Mouse (Mus musculus): ENCODE measurements around the gene Glis1. TPM values are rescaled to one million over a fixed set of nuclear protein-coding genes. Genes with fewer than 3 reads are reported as not detected.

The Glis1 gene
- polyA plus RNA-seq, 1 experiment: 0.90 TPM

- H3K4me3 ChIP-seq (ENCODE audit: insufficient read depth, low read length): no peak overlapping the region
- no peak overlapping the region for H3K27ac ChIP-seq (ENCODE audit: insufficient read depth, low read length)
- TF ChIP-seq CTCF (IDR thresholded peaks at IDR 0.05; ENCODE audit: extremely low read depth, insufficient read depth, low read length): no peak
- no peak for TF ChIP-seq POLR2A (IDR thresholded peaks at IDR 0.05; ENCODE audit: extremely low read depth, insufficient read depth, low read length)
- H3K4me1 ChIP-seq (ENCODE audit: control insufficient read depth, insufficient read depth, low read length): no peaks in the 10 kb centered on the region
These were observed 119.4 kb downstream of the Glis1 start for GRCm38 (mm10) chr4:107553774-107554173.

GRCm38 (mm10) chr4:107558801-107559200 lies 124.4 kb downstream of the Glis1 start:
- H3K4me3 ChIP-seq (ENCODE audit: insufficient read depth, low read length): no peak overlapping the region
- TF ChIP-seq POLR2A (IDR thresholded peaks at IDR 0.05; ENCODE audit: extremely low read depth, insufficient read depth, low read length): no peak
- no peak for TF ChIP-seq CTCF (IDR thresholded peaks at IDR 0.05; ENCODE audit: extremely low read depth, insufficient read depth, low read length)
- H3K27ac ChIP-seq (ENCODE audit: insufficient read depth, low read length): no peak overlapping the region
- no peaks in the 10 kb centered on the region for H3K4me1 ChIP-seq (ENCODE audit: control insufficient read depth, insufficient read depth, low read length)

DNA sequence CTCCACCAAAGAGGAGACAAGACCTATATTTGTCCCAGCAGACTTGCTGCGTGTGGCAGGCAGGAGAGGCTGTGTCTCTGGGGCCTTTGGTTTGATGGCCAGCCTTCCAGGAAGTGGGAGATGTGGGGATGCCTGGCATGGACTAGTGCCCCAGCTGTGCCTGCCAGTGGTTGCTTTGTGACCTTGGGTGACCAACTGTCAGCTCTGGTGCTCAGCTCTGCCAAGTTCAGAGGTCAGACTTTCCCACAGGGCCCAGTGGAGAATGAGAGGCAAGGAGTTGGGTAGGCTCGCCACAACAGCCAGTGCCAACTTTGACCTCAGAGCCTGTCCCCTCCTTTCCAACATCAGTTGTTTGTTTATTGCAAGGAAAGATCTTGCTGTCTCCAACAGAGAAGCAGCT lies 126.7 kb downstream of the Glis1 start:
- Histone ChIP-seq H3K27ac (ENCODE audit: insufficient read depth, low read length) (no peak overlapping the region), H3K4me3 (ENCODE audit: insufficient read depth, low read length) (no peak overlapping the region)

GRCm38 (mm10) chr4:107568159-107568558 lies 133.8 kb downstream of the Glis1 start:
- Histone ChIP-seq H3K27ac (ENCODE audit: insufficient read depth, low read length) (no peak overlapping the region), H3K4me1 (ENCODE audit: control insufficient read depth, insufficient read depth, low read length) (no peaks in the 10 kb centered on the region), H3K4me3 (ENCODE audit: insufficient read depth, low read length) (no peak overlapping the region)
- TF ChIP-seq POLR2A (IDR thresholded peaks at IDR 0.05; ENCODE audit: extremely low read depth, insufficient read depth, low read length) (no peak), CTCF (IDR thresholded peaks at IDR 0.05; ENCODE audit: extremely low read depth, insufficient read depth, low read length) (no peak)

More for the DNA sequence above, 126.7 kb downstream of the Glis1 start:
- no peaks in the 10 kb centered on the region for H3K4me1 ChIP-seq (ENCODE audit: control insufficient read depth, insufficient read depth, low read length)
- TF ChIP-seq POLR2A (IDR thresholded peaks at IDR 0.05; ENCODE audit: extremely low read depth, insufficient read depth, low read length): no peak

GRCm38 (mm10) chr4:107568881-107569443 lies 134.6 kb downstream of the Glis1 start:
- no peak overlapping the region for H3K27ac ChIP-seq (ENCODE audit: insufficient read depth, low read length)
- H3K4me3 ChIP-seq (ENCODE audit: insufficient read depth, low read length): no peak overlapping the region
- TF ChIP-seq CTCF (IDR thresholded peaks at IDR 0.05; ENCODE audit: extremely low read depth, insufficient read depth, low read length): no peak
- no peak for TF ChIP-seq POLR2A (IDR thresholded peaks at IDR 0.05; ENCODE audit: extremely low read depth, insufficient read depth, low read length)
- H3K4me1 ChIP-seq (ENCODE audit: control insufficient read depth, insufficient read depth, low read length): no peaks in the 10 kb centered on the region

- TF ChIP-seq POLR2A (IDR thresholded peaks at IDR 0.05; ENCODE audit: extremely low read depth, insufficient read depth, low read length): no peak
- TF ChIP-seq CTCF (IDR thresholded peaks at IDR 0.05; ENCODE audit: extremely low read depth, insufficient read depth, low read length): no peak
- Histone ChIP-seq H3K4me3 (ENCODE audit: insufficient read depth, low read length) (no peak overlapping the region), H3K27ac (ENCODE audit: insufficient read depth, low read length) (no peak overlapping the region), H3K4me1 (ENCODE audit: control insufficient read depth, insufficient read depth, low read length) (no peaks in the 10 kb centered on the region)
These were observed 136.1 kb downstream of the Glis1 start for GRCm38 (mm10) chr4:107570329-107571014.

DNA sequence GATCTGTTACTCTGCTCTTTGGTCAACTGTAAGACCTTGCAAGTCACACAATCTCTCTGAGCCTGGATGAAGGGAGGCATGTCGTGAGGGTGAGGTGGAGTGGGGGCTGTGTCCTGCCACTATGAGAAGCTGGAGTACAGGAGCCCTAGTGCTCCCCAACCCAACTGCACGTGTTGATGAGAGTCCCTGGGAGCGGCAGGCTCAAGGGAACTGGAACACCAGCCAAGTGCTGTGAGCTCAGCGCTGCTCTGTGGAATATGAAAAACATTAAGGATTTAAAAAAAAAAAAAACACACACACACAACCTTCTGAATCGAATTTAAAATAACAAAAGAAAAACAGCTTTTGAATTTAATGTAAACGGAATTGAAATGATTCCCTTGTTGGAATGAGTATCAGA lies 141.4 kb downstream of the Glis1 start:
- TF ChIP-seq POLR2A (IDR thresholded peaks at IDR 0.05; ENCODE audit: extremely low read depth, insufficient read depth, low read length) (no peak), CTCF (IDR thresholded peaks at IDR 0.05; ENCODE audit: extremely low read depth, insufficient read depth, low read length) (no peak)
- Histone ChIP-seq H3K27ac (ENCODE audit: insufficient read depth, low read length) (no peak overlapping the region), H3K4me1 (ENCODE audit: control insufficient read depth, insufficient read depth, low read length) (no peaks in the 10 kb centered on the region), H3K4me3 (ENCODE audit: insufficient read depth, low read length) (no peak overlapping the region)

- TF ChIP-seq CTCF (IDR thresholded peaks at IDR 0.05; ENCODE audit: extremely low read depth, insufficient read depth, low read length) (no peak), POLR2A (IDR thresholded peaks at IDR 0.05; ENCODE audit: extremely low read depth, insufficient read depth, low read length) (no peak)
- Histone ChIP-seq H3K27ac (ENCODE audit: insufficient read depth, low read length) (no peak overlapping the region), H3K4me1 (ENCODE audit: control insufficient read depth, insufficient read depth, low read length) (no peaks in the 10 kb centered on the region), H3K4me3 (ENCODE audit: insufficient read depth, low read length) (no peak overlapping the region)
These were observed 142.4 kb downstream of the Glis1 start for GRCm38 (mm10) chr4:107576742-107577141.

- TF ChIP-seq CTCF (IDR thresholded peaks at IDR 0.05; ENCODE audit: extremely low read depth, insufficient read depth, low read length) (no peak), POLR2A (IDR thresholded peaks at IDR 0.05; ENCODE audit: extremely low read depth, insufficient read depth, low read length) (no peak)
- H3K4me3 ChIP-seq (ENCODE audit: insufficient read depth, low read length): no peak overlapping the region
- no peaks in the 10 kb centered on the region for H3K4me1 ChIP-seq (ENCODE audit: control insufficient read depth, insufficient read depth, low read length)
- H3K27ac ChIP-seq (ENCODE audit: insufficient read depth, low read length): no peak overlapping the region
These were observed 142.9 kb downstream of the Glis1 start for GRCm38 (mm10) chr4:107577146-107577839.

GRCm38 (mm10) chr4:107580883-107581282 lies 146.5 kb downstream of the Glis1 start:
- no peak for TF ChIP-seq CTCF (IDR thresholded peaks at IDR 0.05; ENCODE audit: extremely low read depth, insufficient read depth, low read length)
- no peak for TF ChIP-seq POLR2A (IDR thresholded peaks at IDR 0.05; ENCODE audit: extremely low read depth, insufficient read depth, low read length)
- Histone ChIP-seq H3K4me1 (ENCODE audit: control insufficient read depth, insufficient read depth, low read length) (no peaks in the 10 kb centered on the region), H3K4me3 (ENCODE audit: insufficient read depth, low read length) (no peak overlapping the region), H3K27ac (ENCODE audit: insufficient read depth, low read length) (no peak overlapping the region)

Data from cortical plate, adult 2 months (tissue).